Mouse (Mus musculus) embryonic facial prominence, embryonic 10.5 days (tissue): ENCODE measurements around the gene Hoxd12. TPM values are rescaled to one million over a fixed set of nuclear protein-coding genes. Genes with fewer than 3 reads are reported as not detected.

Source experiments
- DNase-seq: peaks from one replicate; pipeline ENCODE4 v3.0.0-alpha.2; 2017; ENCODE audit warnings: low spot score
- H3K27ac ChIP-seq: fragments of 300-500 bp; sonication (generic); replicated peaks from 2 replicates; pipeline ENCODE4 v1.5.1; 2016; ENCODE audit warnings: mild to moderate bottlenecking
- H3K27me3 ChIP-seq: fragments of 300-500 bp; sonication (generic); replicated peaks from 2 replicates; pipeline ENCODE4 v1.6.1; 2016; ENCODE audit warnings: low read depth, mild to moderate bottlenecking; ENCODE audit not compliant: poor library complexity, severe bottlenecking
- H3K36me3 ChIP-seq: fragments of 300-500 bp; sonication (generic); replicated peaks from 2 replicates; pipeline ENCODE4 v1.6.1; 2016; ENCODE audit warnings: mild to moderate bottlenecking, moderate library complexity
- H3K4me1 ChIP-seq: fragments of 300-500 bp; sonication (generic); 2 replicates; pipeline ENCODE4 v1.6.1; 2016
- H3K4me3 ChIP-seq: fragments of 300-500 bp; sonication (generic); 2 replicates; pipeline ENCODE4 v1.5.1; 2016; ENCODE audit warnings: mild to moderate bottlenecking, moderate library complexity
- H3K9me3 ChIP-seq: fragments of 300-500 bp; sonication (generic); 2 replicates; pipeline ENCODE4 v1.6.1; 2016; ENCODE audit warnings: mild to moderate bottlenecking
- WGBS: fragments of 180-500 bp; shearing (Covaris S2); methylation state at CpG from one replicate; pipeline ENCODE4 v1.1.7; 2016; 5-methylcytosine and 5-hydroxymethylcytosine counted together
- polyA plus RNA-seq: library from polyadenylated mRNA; unstranded; fragments of >200 nt; fragmentation: Nextera tagmentation; extraction: Ambion mirVana; gene quantifications from 2 replicates; pipeline ENCODE4 v1.2.1, GENCODE M21; 2016

Gene Hoxd12
- polyA plus RNA-seq, 1 experiment from 2014 or later, result not detected

GRCm38 (mm10) chr2:74679596-74679971 lies 4.8 kb downstream of the Hoxd12 start:
- under 1% methylated on average over 26 of the region's 26 CpGs for WGBS

GRCm38 (mm10) chr2:74679980-74680379 lies 5.2 kb downstream of the Hoxd12 start:
- Histone ChIP-seq H3K4me1 (peaks cover 20% of the 10 kb centered on the region), H3K9me3 (no peaks in the 10 kb centered on the region), H3K4me3 (no peak overlapping the region), H3K27ac (no peak overlapping the region), H3K27me3 (peaks cover 100% of the 10 kb centered on the region), H3K36me3 (no peaks in the 10 kb centered on the region)
- no peak for DNase-seq
- under 1% methylated on average over 23 of the region's 23 CpGs for WGBS

More at GRCm38 (mm10) chr2:74679596-74679971, 4.8 kb downstream of the Hoxd12 start:
- Histone ChIP-seq H3K27ac (no peak overlapping the region), H3K4me3 (no peak overlapping the region), H3K36me3 (no peaks in the 10 kb centered on the region), H3K4me1 (peaks cover 22% of the 10 kb centered on the region), H3K27me3 (peaks cover 100% of the 10 kb centered on the region), H3K9me3 (no peaks in the 10 kb centered on the region)
- peak; percentile 60 for DNase-seq

GRCm38 (mm10) chr2:74680561-74681398 lies 6.0 kb downstream of the Hoxd12 start:
- Histone ChIP-seq H3K9me3 (no peaks in the 10 kb centered on the region), H3K4me3 (no peak overlapping the region), H3K4me1 (peaks cover 17% of the 10 kb centered on the region), H3K36me3 (no peaks in the 10 kb centered on the region), H3K27me3 (peaks cover 100% of the 10 kb centered on the region), H3K27ac (no peak overlapping the region)
- peak; percentile 43 for DNase-seq
- WGBS, result 1% methylated on average over 21 of the region's 21 CpGs

- Histone ChIP-seq H3K4me3 (peak overlapping the region; percentile 39), H3K27ac (no peak overlapping the region), H3K36me3 (no peaks in the 10 kb centered on the region), H3K9me3 (no peaks in the 10 kb centered on the region), H3K27me3 (peaks cover 100% of the 10 kb centered on the region), H3K4me1 (peaks cover 17% of the 10 kb centered on the region)
- peak; percentile 68 for DNase-seq
- under 1% methylated on average over 78 of the region's 78 CpGs for WGBS
Observed at GRCm38 (mm10) chr2:74681594-74682531, 7.0 kb downstream of the Hoxd12 start.

- WGBS, result under 1% methylated on average over 51 of the region's 51 CpGs
- no peak overlapping the region for H3K27ac ChIP-seq
- H3K9me3 ChIP-seq, result no peaks in the 10 kb centered on the region
- H3K27me3 ChIP-seq, result peaks cover 100% of the 10 kb centered on the region
- H3K4me3 ChIP-seq, result peak overlapping the region; percentile 39
- peaks cover 17% of the 10 kb centered on the region for H3K4me1 ChIP-seq
- H3K36me3 ChIP-seq, result no peaks in the 10 kb centered on the region
- no peak for DNase-seq
Observed at GRCm38 (mm10) chr2:74682796-74683195, 8.0 kb downstream of the Hoxd12 start.

- no peak overlapping the region for H3K4me3 ChIP-seq
- H3K27me3 ChIP-seq, result peaks cover 100% of the 10 kb centered on the region
- under 1% methylated on average over 18 of the region's 18 CpGs for WGBS
- H3K9me3 ChIP-seq, result no peaks in the 10 kb centered on the region
- H3K36me3 ChIP-seq, result no peaks in the 10 kb centered on the region
- no peak overlapping the region for H3K27ac ChIP-seq
- peak; percentile 59 for DNase-seq
- H3K4me1 ChIP-seq, result peaks cover 17% of the 10 kb centered on the region
Observed at GRCm38 (mm10) chr2:74683471-74683951, 8.7 kb downstream of the Hoxd12 start.

- H3K4me1 ChIP-seq, result peaks cover 17% of the 10 kb centered on the region
- WGBS, result 2% methylated on average over 12 of the region's 12 CpGs
Observed at GRCm38 (mm10) chr2:74684106-74684505, 9.3 kb downstream of the Hoxd12 start.

GRCm38 (mm10) chr2:74685059-74685603 lies 10.3 kb downstream of the Hoxd12 start:
- Histone ChIP-seq H3K4me1 (peaks cover 17% of the 10 kb centered on the region), H3K27ac (no peak overlapping the region)

More at GRCm38 (mm10) chr2:74684106-74684505, 9.3 kb downstream of the Hoxd12 start:
- Histone ChIP-seq H3K27me3 (peaks cover 100% of the 10 kb centered on the region), H3K27ac (no peak overlapping the region), H3K9me3 (no peaks in the 10 kb centered on the region), H3K36me3 (no peaks in the 10 kb centered on the region), H3K4me3 (no peak overlapping the region)
- DNase-seq, result peak; percentile 43

GRCm38 (mm10) chr2:74686301-74686987 lies 11.6 kb downstream of the Hoxd12 start:
- peak; percentile 80 for DNase-seq
- H3K27me3 ChIP-seq, result peaks cover 100% of the 10 kb centered on the region
- WGBS, result 4% methylated on average over 17 of the region's 17 CpGs

More at GRCm38 (mm10) chr2:74685059-74685603, 10.3 kb downstream of the Hoxd12 start:
- no peak overlapping the region for H3K4me3 ChIP-seq
- peaks cover 100% of the 10 kb centered on the region for H3K27me3 ChIP-seq
- H3K36me3 ChIP-seq, result no peaks in the 10 kb centered on the region
- DNase-seq, result peak; percentile 14
- 8% methylated on average over 4 of the region's 4 CpGs for WGBS
- no peaks in the 10 kb centered on the region for H3K9me3 ChIP-seq

GRCm38 (mm10) chr2:74686988-74687697 lies 12.3 kb downstream of the Hoxd12 start:
- Histone ChIP-seq H3K27me3 (peaks cover 100% of the 10 kb centered on the region), H3K27ac (no peak overlapping the region), H3K36me3 (no peaks in the 10 kb centered on the region), H3K9me3 (no peaks in the 10 kb centered on the region), H3K4me1 (peaks cover 17% of the 10 kb centered on the region), H3K4me3 (no peak overlapping the region)
- DNase-seq, result peak; percentile 54
- under 1% methylated on average over 27 of the region's 27 CpGs for WGBS

More at GRCm38 (mm10) chr2:74686301-74686987, 11.6 kb downstream of the Hoxd12 start:
- no peak overlapping the region for H3K4me3 ChIP-seq
- H3K4me1 ChIP-seq, result peaks cover 20% of the 10 kb centered on the region
- no peaks in the 10 kb centered on the region for H3K36me3 ChIP-seq
- H3K27ac ChIP-seq, result no peak overlapping the region
- H3K9me3 ChIP-seq, result no peaks in the 10 kb centered on the region
